Mouse (Mus musculus): ENCODE measurements around the gene Ms4a18. TPM values are rescaled to one million over a fixed set of nuclear protein-coding genes. Genes with fewer than 3 reads are reported as not detected.

The Ms4a18 gene
- polyA plus RNA-seq, 1 experiment from 2014 or later, result not detected

- no peaks in the 10 kb centered on the region for H3K36me3 ChIP-seq
These were observed 26.8 kb upstream of the Ms4a18 start for GRCm38 (mm10) chr19:11044671-11044995.

DNA sequence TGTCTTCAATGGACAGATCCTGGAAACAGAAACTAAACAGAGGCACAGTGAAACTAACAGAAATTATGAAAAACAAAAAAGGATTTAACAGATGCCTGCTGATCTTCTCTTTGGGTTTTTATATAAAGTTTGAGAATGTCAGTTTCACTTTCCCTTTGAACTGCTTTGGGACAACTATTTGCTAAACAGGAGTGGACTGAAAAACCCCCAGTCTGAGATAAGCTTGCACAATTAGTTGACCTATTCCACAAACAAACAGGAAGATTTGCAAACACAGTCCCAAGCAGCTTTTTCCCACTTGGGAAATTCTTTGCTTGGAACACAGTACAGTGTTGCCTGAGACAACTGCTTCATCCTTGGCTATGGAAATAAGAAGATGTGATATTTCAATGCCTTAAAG, 19.7 kb upstream of the Ms4a18 start:
- H3K4me2 ChIP-seq, result no peak overlapping the region
- no peak overlapping the region for H3K27ac ChIP-seq
- H3K9me3 ChIP-seq (replicated peaks), result no peaks in the 10 kb centered on the region
- no peak overlapping the region for H3K4me3 ChIP-seq
- no peak overlapping the region for H3K9ac ChIP-seq
- H3K36me3 ChIP-seq, result no peaks in the 10 kb centered on the region
- ATAC-seq, result no peak
- H3K4me1 ChIP-seq, result no peaks in the 10 kb centered on the region
- H3K27me3 ChIP-seq (replicated peaks), result no peaks in the 10 kb centered on the region

More at GRCm38 (mm10) chr19:11044671-11044995, 26.8 kb upstream of the Ms4a18 start:
- no peaks in the 10 kb centered on the region for H3K9me3 ChIP-seq (replicated peaks)
- H3K27me3 ChIP-seq (replicated peaks), result no peaks in the 10 kb centered on the region
- no peak overlapping the region for H3K9ac ChIP-seq
- peak; percentile 48; the same call in 1 of the 2 replicates for ATAC-seq
- peak overlapping the region; percentile 57 for H3K4me2 ChIP-seq
- H3K4me1 ChIP-seq, result peaks cover 9% of the 10 kb centered on the region
- H3K4me3 ChIP-seq, result peak overlapping the region; percentile 31
- no peak overlapping the region for H3K27ac ChIP-seq
- WGBS (ENCODE audit: insufficient replicate concordance), result 28% methylated on average over 5 of the region's 5 CpGs

GRCm38 (mm10) chr19:11022382-11022781, 4.6 kb upstream of the Ms4a18 start:
- H3K27me3 ChIP-seq (replicated peaks), result no peaks in the 10 kb centered on the region
- H3K9me3 ChIP-seq (replicated peaks), result no peaks in the 10 kb centered on the region
- H3K9ac ChIP-seq, result no peak overlapping the region
- H3K4me3 ChIP-seq, result no peak overlapping the region
- ATAC-seq, result no peak
- no peaks in the 10 kb centered on the region for H3K36me3 ChIP-seq
- H3K4me1 ChIP-seq, result no peaks in the 10 kb centered on the region
- no peak overlapping the region for H3K4me2 ChIP-seq
- H3K27ac ChIP-seq, result no peak overlapping the region

GRCm38 (mm10) chr19:11017251-11017650, 580 bp downstream of the Ms4a18 start:
- Histone ChIP-seq H3K36me3 (no peaks in the 10 kb centered on the region), H3K9ac (no peak overlapping the region), H3K27ac (no peak overlapping the region), H3K4me3 (no peak overlapping the region), H3K27me3 (replicated peaks) (no peaks in the 10 kb centered on the region), H3K4me1 (no peaks in the 10 kb centered on the region), H3K4me2 (no peak overlapping the region), H3K9me3 (replicated peaks) (no peaks in the 10 kb centered on the region)
- no peak for ATAC-seq
- 72% methylated on average over 2 of the region's 2 CpGs for WGBS (ENCODE audit: insufficient replicate concordance)

- Histone ChIP-seq H3K4me2 (no peak overlapping the region), H3K27ac (no peak overlapping the region)
These were observed 1.8 kb downstream of the Ms4a18 start for GRCm38 (mm10) chr19:11015998-11016397.

DNA sequence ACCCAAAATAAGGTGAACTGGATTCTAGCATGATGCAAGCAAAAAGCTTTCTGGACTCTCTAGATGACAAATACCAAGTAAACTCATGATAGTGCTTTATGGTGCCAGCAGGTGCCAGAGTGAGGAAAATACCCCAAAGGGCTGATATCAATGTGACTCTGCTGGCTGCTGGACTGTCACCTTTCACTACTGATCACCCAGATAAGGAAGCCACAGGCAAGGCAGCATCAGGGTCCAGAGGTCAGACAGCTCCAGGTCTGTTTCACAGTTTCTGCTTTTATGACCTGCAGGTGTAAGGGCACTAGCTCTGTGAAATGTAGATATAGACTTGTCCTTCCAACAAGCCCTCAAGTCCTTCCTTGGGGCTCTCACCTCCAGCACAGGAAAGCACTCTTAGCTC, 2.4 kb downstream of the Ms4a18 start:
- H3K27me3 ChIP-seq (replicated peaks), result no peaks in the 10 kb centered on the region
- H3K27ac ChIP-seq, result no peak overlapping the region
- H3K9ac ChIP-seq, result no peak overlapping the region
- H3K9me3 ChIP-seq (replicated peaks), result no peaks in the 10 kb centered on the region
- no peak overlapping the region for H3K4me3 ChIP-seq
- no peaks in the 10 kb centered on the region for H3K36me3 ChIP-seq
- no peak overlapping the region for H3K4me2 ChIP-seq
- H3K4me1 ChIP-seq, result no peaks in the 10 kb centered on the region
- ATAC-seq, result no peak

More at GRCm38 (mm10) chr19:11015998-11016397, 1.8 kb downstream of the Ms4a18 start:
- WGBS (ENCODE audit: insufficient replicate concordance), result 70% methylated on average over 1 of the region's 1 CpGs
- Histone ChIP-seq H3K4me3 (no peak overlapping the region), H3K9ac (no peak overlapping the region), H3K36me3 (no peaks in the 10 kb centered on the region), H3K4me1 (no peaks in the 10 kb centered on the region), H3K9me3 (replicated peaks) (no peaks in the 10 kb centered on the region), H3K27me3 (replicated peaks) (no peaks in the 10 kb centered on the region)
- ATAC-seq, result no peak

DNA sequence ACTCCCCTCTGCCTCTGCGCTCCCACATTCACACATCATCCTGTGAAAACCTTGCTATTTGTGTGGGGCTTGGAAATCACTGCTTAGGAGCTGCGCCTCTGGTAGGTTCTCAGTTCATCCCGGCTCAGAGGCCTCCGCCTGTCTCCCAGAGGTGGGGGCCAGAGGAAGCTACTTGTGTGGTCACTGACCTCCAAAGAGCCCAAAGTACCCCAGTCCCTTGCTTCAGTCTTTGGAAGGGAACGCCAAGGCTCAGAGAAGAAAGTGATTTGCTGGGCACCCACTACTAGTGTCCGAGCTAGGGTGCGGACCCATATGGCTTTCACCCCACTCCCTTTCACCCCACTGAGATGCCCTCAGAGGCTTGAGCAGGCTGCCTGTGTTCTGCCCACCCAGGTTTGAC, 24.7 kb downstream of the Ms4a18 start, which contains the start of gene Ms4a15:
Gene Ms4a15 (minus strand): TSS at position 101 of the 400 bp plus-strand sequence.
- Histone ChIP-seq H3K4me1 (no peaks in the 10 kb centered on the region), H3K9ac (no peak within 1 kb of the TSS), H3K9me3 (replicated peaks) (no peaks in the 10 kb centered on the region), H3K27me3 (replicated peaks) (no peaks in the 10 kb centered on the region; the same call in 1 of the 2 replicates), H3K4me3 (no peak within 1 kb of the TSS), H3K27ac (no peak within 1 kb of the TSS), H3K36me3 (no peaks in the 10 kb centered on the region), H3K4me2 (no peak within 1 kb of the TSS)
- WGBS (ENCODE audit: insufficient replicate concordance), result 70% methylated on average over 7 of the region's 7 CpGs
- ATAC-seq, result no peak

DNA sequence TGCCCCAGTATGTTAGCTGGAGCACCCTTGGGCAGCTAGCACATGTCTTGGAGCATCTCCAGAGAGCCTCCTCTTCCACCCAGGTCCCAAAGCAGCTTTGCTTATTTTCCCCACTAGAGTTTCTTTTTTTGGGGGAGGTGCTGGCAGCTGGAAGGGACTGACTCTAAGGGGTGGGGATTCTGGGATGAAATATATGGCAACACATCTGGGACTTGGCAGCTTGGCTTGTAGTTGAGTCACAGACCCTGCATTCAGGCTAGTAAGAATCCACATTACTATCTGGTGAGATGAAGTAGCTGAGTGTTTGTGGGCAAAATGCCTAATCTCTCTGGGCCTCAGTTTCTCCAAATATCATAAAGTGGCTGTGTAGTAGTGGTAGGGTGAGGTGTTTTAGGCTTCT, 25.9 kb downstream of the Ms4a18 start:
- Histone ChIP-seq H3K4me2 (no peak overlapping the region), H3K9ac (no peak overlapping the region), H3K27ac (no peak overlapping the region), H3K4me1 (no peaks in the 10 kb centered on the region), H3K4me3 (no peak overlapping the region), H3K9me3 (replicated peaks) (no peaks in the 10 kb centered on the region), H3K27me3 (replicated peaks) (no peaks in the 10 kb centered on the region; the same call in 1 of the 2 replicates), H3K36me3 (no peaks in the 10 kb centered on the region)
- no peak for ATAC-seq

DNA sequence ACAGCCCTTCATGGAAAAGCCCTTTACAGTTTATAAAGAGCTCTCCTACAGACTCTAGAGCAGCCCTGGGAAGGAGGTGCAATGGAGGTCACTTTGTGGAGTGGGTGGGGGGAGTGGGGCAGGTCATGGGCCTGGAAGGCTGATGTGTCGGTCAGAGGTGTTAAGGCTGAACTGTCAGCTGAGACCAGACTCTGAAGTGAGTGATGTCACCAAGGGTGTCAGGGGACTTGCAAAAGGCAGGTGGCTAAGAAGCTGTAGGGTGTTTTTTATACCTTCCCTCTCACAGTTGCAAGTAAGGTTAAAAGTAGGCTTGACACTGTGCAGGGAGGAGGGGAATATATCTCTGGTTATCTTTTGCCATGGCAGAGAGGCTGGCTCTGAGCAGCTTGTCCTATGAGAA, 27.1 kb downstream of the Ms4a18 start:
- Histone ChIP-seq H3K36me3 (no peaks in the 10 kb centered on the region), H3K9ac (no peak overlapping the region), H3K27me3 (replicated peaks) (no peaks in the 10 kb centered on the region; the same call in 1 of the 2 replicates), H3K4me2 (no peak overlapping the region), H3K27ac (no peak overlapping the region), H3K9me3 (replicated peaks) (no peaks in the 10 kb centered on the region), H3K4me3 (no peak overlapping the region), H3K4me1 (no peaks in the 10 kb centered on the region)
- no peak for ATAC-seq
- WGBS (ENCODE audit: insufficient replicate concordance), result 38% methylated on average over 1 of the region's 1 CpGs

DNA sequence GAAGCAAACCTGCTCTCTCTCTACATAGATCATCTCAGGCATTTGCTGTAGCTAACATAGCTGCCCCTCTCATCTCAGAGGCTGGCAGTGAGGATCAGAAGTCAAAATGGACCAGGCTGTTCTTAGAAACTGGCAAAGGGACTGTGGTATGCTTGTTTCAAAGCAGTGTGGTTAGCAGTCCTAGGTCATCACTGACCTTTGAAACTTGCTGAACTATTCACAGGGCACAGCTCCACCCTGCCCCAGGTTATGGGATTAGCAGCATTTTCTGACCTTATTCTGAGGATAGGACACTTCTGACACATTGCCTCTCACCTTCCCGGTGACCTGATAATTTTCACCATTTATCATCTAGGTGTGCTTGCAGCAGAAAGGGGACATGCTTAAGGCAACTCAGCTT, 29.3 kb downstream of the Ms4a18 start:
- no peaks in the 10 kb centered on the region for H3K36me3 ChIP-seq
- H3K4me1 ChIP-seq, result no peaks in the 10 kb centered on the region
- no peak overlapping the region for H3K9ac ChIP-seq
- no peaks in the 10 kb centered on the region for H3K9me3 ChIP-seq (replicated peaks)
- H3K27me3 ChIP-seq (replicated peaks), result no peaks in the 10 kb centered on the region; the same call in 1 of the 2 replicates
- no peak overlapping the region for H3K4me2 ChIP-seq
- WGBS (ENCODE audit: insufficient replicate concordance), result 80% methylated on average over 1 of the region's 1 CpGs
- no peak for ATAC-seq
- H3K4me3 ChIP-seq, result no peak overlapping the region
- no peak overlapping the region for H3K27ac ChIP-seq

DNA sequence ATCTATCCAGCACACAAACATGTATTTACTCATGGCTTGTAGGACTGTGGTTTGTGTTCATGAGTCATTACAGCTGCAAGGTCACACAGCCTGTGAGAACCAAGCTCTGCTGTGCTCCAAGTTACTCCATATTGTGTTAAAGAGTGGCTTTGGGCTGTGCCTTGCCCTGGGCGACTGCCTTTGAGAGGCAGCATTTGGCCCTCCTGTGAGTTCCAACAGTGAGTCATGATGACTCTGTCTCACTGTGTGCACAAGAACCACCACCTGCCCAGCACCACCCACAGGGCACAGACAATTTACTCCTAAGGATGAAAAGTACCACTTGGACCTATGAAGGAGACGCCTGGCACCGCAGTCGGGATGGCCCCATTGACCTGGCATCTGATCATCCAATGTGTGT, 31.9 kb downstream of the Ms4a18 start:
- H3K27ac ChIP-seq, result no peak overlapping the region
- H3K4me1 ChIP-seq, result no peaks in the 10 kb centered on the region
- H3K4me2 ChIP-seq, result no peak overlapping the region
- no peaks in the 10 kb centered on the region for H3K9me3 ChIP-seq (replicated peaks)
- H3K27me3 ChIP-seq (replicated peaks), result peaks cover 6% of the 10 kb centered on the region; the same call in 1 of the 2 replicates
- no peak overlapping the region for H3K9ac ChIP-seq
- no peak overlapping the region for H3K4me3 ChIP-seq
- WGBS (ENCODE audit: insufficient replicate concordance), result 84% methylated on average over 4 of the region's 4 CpGs
- no peaks in the 10 kb centered on the region for H3K36me3 ChIP-seq
- ATAC-seq, result no peak

DNA sequence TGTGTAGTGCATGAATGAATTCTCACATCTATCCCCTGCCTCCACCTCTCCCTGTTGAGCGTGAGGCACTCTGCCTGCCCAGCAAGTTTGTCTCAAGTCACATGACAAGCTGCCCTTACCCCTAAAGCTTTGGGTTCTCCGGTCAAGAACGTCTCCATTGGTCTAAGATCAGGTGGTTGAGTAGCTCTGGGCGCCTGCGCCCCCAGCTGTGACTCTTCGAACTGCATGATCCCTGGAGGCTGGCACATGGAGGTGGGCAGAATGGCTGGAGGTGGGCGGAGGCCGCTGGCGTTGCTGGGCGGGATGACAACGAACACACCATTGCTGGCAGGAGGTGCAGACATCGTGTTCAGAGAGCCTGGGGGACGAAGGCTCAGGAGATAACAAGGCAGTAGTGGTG, 33.3 kb downstream of the Ms4a18 start:
- no peaks in the 10 kb centered on the region for H3K36me3 ChIP-seq
- H3K4me2 ChIP-seq, result no peak overlapping the region
- no peak overlapping the region for H3K27ac ChIP-seq
- WGBS (ENCODE audit: insufficient replicate concordance), result 59% methylated on average over 13 of the region's 13 CpGs
- peaks cover 6% of the 10 kb centered on the region; the same call in 1 of the 2 replicates for H3K27me3 ChIP-seq (replicated peaks)
- no peak for ATAC-seq
- H3K9me3 ChIP-seq (replicated peaks), result no peaks in the 10 kb centered on the region
- H3K9ac ChIP-seq, result no peak overlapping the region
- H3K4me1 ChIP-seq, result peaks cover 5% of the 10 kb centered on the region
- H3K4me3 ChIP-seq, result no peak overlapping the region

- WGBS (ENCODE audit: insufficient replicate concordance), result 27% methylated on average over 14 of the region's 14 CpGs
- Histone ChIP-seq H3K4me2 (0 out of 2 replicates have a peak overlapping the region, but pooled peaks have one; percentile 22), H3K9ac (no peak overlapping the region)
These were observed 34.7 kb downstream of the Ms4a18 start for GRCm38 (mm10) chr19:10983146-10983545.

More at GRCm38 (mm10) chr19:10983146-10983545, 34.7 kb downstream of the Ms4a18 start:
- ATAC-seq, result no peak
- H3K4me3 ChIP-seq, result no peak overlapping the region
- no peak overlapping the region for H3K27ac ChIP-seq
- no peaks in the 10 kb centered on the region for H3K9me3 ChIP-seq (replicated peaks)
- H3K27me3 ChIP-seq (replicated peaks), result peaks cover 6% of the 10 kb centered on the region; the same call in 1 of the 2 replicates
- no peaks in the 10 kb centered on the region for H3K36me3 ChIP-seq
- peaks cover 8% of the 10 kb centered on the region for H3K4me1 ChIP-seq
